Mouse (Mus musculus): Measurements from ENCODE around the gene Trp53i13.

- TF ChIP-seq CTCF (IDR thresholded peaks at IDR 0.05) (no peak), EP300 (IDR thresholded peaks at IDR 0.05; ENCODE audit: insufficient read depth, low read depth, low read length) (no peak), POLR2A (IDR thresholded peaks at IDR 0.05; ENCODE audit: insufficient read depth, low read depth, low read length) (no peak)
Measured at GRCm38 (mm10) chr11:77495507-77495906, 20.3 kb downstream of the Trp53i13 start.

Measured in heart, adult 2 months (tissue).